Mouse (Mus musculus) ES-Bruce4 (cell line): ENCODE data around the gene Eif1ad.

Experiments used
- CTCF ChIP-seq: IDR thresholded peaks from one replicate; pipeline ENCODE4 v1.8.1; 2011; ENCODE audit warnings: low read depth, low read length
- EP300 ChIP-seq: IDR thresholded peaks from 2 replicates; pipeline ENCODE4 v1.6.1; 2011; ENCODE audit warnings: low read depth, low read length; ENCODE audit not compliant: insufficient read depth
- POLR2A ChIP-seq: IDR thresholded peaks from one replicate; pipeline ENCODE4 v1.8.1; 2011; ENCODE audit warnings: low read length; ENCODE audit not compliant: insufficient read depth

DNA sequence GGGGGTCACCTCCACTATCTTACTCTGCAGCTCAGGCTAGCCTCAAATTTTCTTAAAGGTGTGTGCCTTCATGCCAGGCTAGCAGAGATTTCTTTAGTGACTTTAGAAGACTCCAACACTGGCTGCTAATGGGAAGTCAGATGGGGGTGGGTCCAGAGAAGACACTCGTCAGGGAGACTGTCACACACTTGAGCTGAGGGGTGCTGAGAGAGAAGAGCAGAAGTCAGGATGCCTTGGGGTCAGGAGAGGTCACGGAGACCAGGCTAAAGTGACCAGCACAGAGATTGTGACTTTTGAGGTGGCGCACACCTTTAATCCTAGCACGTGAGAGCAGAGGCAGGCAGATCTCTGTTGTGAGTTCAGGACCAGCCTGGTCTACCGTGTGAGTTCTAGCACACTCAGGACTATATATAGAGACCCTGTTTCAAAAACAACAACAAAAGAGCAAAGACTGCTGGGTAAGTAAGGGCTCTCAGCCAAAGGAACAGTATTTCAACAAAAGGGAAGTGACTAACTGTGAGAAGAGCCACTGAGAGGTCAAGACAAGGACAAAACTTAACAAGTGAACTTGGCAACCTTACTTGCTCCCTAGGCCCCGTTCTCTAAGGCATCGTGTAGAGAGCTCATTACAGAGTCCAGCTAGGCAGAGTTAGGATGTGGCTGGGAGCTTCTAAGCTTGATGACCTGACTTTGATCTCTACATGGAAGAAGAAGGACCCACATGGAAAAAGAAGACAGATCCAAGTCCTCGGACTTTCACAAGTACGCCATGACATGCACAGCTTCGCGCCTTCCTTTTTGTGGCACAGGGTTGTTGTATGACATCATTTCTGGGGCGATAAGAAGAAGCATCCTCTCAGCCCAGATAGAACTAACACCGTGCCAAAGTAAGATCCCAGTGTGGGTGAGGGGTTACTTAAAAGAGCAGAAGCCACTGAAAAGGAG lies 41.8 kb downstream of the Eif1ad start:
- no peak for TF ChIP-seq CTCF
- no peak for TF ChIP-seq EP300
- no peak for TF ChIP-seq POLR2A
